Mouse (Mus musculus): ENCODE data around the gene Mapk1ip1l. TPM values are rescaled to one million over a fixed set of nuclear protein-coding genes. Genes with fewer than 3 reads are reported as not detected.

The Mapk1ip1l gene
- polyA plus RNA-seq, 1 experiment from 2014 or later: 82.1 TPM

- peaks cover 16% of the 10 kb centered on the region for H3K36me3 ChIP-seq
- H3K27me3 ChIP-seq (ENCODE audit: insufficient read depth, poor library complexity, severe bottlenecking): no peaks in the 10 kb centered on the region
- H3K9me3 ChIP-seq: no peaks in the 10 kb centered on the region
- H3K27ac ChIP-seq: no peak overlapping the region
- peaks cover 8% of the 10 kb centered on the region for H3K4me1 ChIP-seq
- DNase-seq (ENCODE audit: low spot score): no peak
- WGBS: 91% methylated on average over 2 of the region's 2 CpGs
- no peak overlapping the region for H3K4me3 ChIP-seq
These were observed 12.8 kb upstream of the Mapk1ip1l start for GRCm38 (mm10) chr14:47285271-47285670.

DNA sequence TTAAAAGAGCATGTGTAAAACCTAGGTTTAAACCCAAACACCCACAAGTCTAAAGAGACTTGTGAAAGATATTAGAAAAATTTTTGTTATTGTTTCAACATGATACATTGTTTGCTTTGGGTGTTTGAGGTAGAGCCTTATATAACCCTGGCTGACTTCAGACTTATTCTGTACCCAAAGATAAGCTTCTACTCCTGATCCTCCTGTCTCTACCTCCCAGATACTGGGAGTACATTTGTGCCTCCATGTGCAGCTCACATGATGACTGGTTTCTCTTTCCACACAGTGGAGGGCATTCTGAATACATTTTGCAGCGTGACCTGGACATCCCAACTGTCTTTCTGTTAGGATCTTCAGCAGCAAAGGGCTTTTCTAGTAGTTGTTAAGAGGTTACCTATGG is 11.9 kb upstream of the Mapk1ip1l start:
- Histone ChIP-seq H3K36me3 (peaks cover 20% of the 10 kb centered on the region), H3K9me3 (no peaks in the 10 kb centered on the region), H3K4me1 (peaks cover 8% of the 10 kb centered on the region), H3K27ac (no peak overlapping the region), H3K4me3 (no peak overlapping the region), H3K27me3 (ENCODE audit: insufficient read depth, poor library complexity, severe bottlenecking) (no peaks in the 10 kb centered on the region)
- WGBS: 81% methylated on average over 1 of the region's 1 CpGs
- DNase-seq (ENCODE audit: low spot score): no peak

GRCm38 (mm10) chr14:47287021-47287420 is 11.0 kb upstream of the Mapk1ip1l start:
- Histone ChIP-seq H3K4me1 (peaks cover 8% of the 10 kb centered on the region), H3K27ac (no peak overlapping the region), H3K9me3 (no peaks in the 10 kb centered on the region), H3K36me3 (peaks cover 18% of the 10 kb centered on the region), H3K27me3 (ENCODE audit: insufficient read depth, poor library complexity, severe bottlenecking) (no peaks in the 10 kb centered on the region), H3K4me3 (no peak overlapping the region)
- DNase-seq (ENCODE audit: low spot score): no peak
- WGBS: 78% methylated on average over 5 of the region's 5 CpGs

GRCm38 (mm10) chr14:47291772-47292171 is 6.3 kb upstream of the Mapk1ip1l start:
- H3K9me3 ChIP-seq: no peaks in the 10 kb centered on the region
- H3K4me1 ChIP-seq: no peaks in the 10 kb centered on the region; the same call in 1 of the 2 replicates
- no peak overlapping the region for H3K27ac ChIP-seq
- no peak overlapping the region for H3K4me3 ChIP-seq
- H3K27me3 ChIP-seq (ENCODE audit: insufficient read depth, poor library complexity, severe bottlenecking): no peaks in the 10 kb centered on the region
- H3K36me3 ChIP-seq: peaks cover 14% of the 10 kb centered on the region
- 89% methylated on average over 1 of the region's 1 CpGs for WGBS
- no peak for DNase-seq (ENCODE audit: low spot score)

DNA sequence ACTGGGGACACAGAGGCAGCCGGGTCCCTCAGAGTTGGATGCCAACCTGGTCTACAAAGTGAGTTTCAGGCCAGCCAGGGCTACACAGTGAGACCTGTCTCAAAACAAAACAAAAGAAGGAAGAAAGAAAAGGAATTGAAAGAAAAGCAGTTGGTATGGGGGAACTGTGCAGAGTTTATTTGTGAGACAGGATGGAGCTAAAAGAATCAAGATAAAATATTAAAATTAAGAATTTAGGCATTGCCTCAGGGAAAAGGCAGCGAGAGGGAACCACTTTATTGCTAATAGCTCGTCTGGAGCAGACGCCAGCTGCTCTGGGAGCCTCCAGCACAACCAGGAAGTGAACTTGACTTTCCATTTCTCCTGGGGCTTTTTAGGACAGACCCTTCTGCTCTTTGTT is 3.9 kb upstream of the Mapk1ip1l start:
- Histone ChIP-seq H3K27me3 (ENCODE audit: insufficient read depth, poor library complexity, severe bottlenecking) (no peaks in the 10 kb centered on the region), H3K27ac (no peak overlapping the region)

GRCm38 (mm10) chr14:47296232-47296631 is 1.8 kb upstream of the Mapk1ip1l start:
- H3K4me3 ChIP-seq: no peak overlapping the region
- no peaks in the 10 kb centered on the region for H3K27me3 ChIP-seq (ENCODE audit: insufficient read depth, poor library complexity, severe bottlenecking)
- H3K9me3 ChIP-seq: no peaks in the 10 kb centered on the region
- H3K36me3 ChIP-seq: peaks cover 2% of the 10 kb centered on the region
- H3K4me1 ChIP-seq: peaks cover 14% of the 10 kb centered on the region
- no peak for DNase-seq (ENCODE audit: low spot score)
- 51% methylated on average over 2 of the region's 2 CpGs for WGBS
- H3K27ac ChIP-seq: 0 out of 2 replicates have a peak overlapping the region, but pooled peaks have one; percentile 16

More for the DNA sequence above, 3.9 kb upstream of the Mapk1ip1l start:
- DNase-seq (ENCODE audit: low spot score): no peak
- H3K4me3 ChIP-seq: no peak overlapping the region
- no peaks in the 10 kb centered on the region for H3K9me3 ChIP-seq
- peaks cover 8% of the 10 kb centered on the region; the same call in 1 of the 2 replicates for H3K4me1 ChIP-seq
- 68% methylated on average over 4 of the region's 4 CpGs for WGBS
- peaks cover 14% of the 10 kb centered on the region for H3K36me3 ChIP-seq

GRCm38 (mm10) chr14:47298408-47298792 is 334 bp downstream of the Mapk1ip1l start:
- peak overlapping the region; percentile 100 for H3K27ac ChIP-seq
- no peak for DNase-seq (ENCODE audit: low spot score)
- H3K4me3 ChIP-seq: peak overlapping the region; percentile 100
- H3K4me1 ChIP-seq: peaks cover 14% of the 10 kb centered on the region
- no peaks in the 10 kb centered on the region for H3K9me3 ChIP-seq
- peaks cover 16% of the 10 kb centered on the region for H3K36me3 ChIP-seq
- H3K27me3 ChIP-seq (ENCODE audit: insufficient read depth, poor library complexity, severe bottlenecking): no peaks in the 10 kb centered on the region
- 1% methylated on average over 38 of the region's 38 CpGs for WGBS

DNA sequence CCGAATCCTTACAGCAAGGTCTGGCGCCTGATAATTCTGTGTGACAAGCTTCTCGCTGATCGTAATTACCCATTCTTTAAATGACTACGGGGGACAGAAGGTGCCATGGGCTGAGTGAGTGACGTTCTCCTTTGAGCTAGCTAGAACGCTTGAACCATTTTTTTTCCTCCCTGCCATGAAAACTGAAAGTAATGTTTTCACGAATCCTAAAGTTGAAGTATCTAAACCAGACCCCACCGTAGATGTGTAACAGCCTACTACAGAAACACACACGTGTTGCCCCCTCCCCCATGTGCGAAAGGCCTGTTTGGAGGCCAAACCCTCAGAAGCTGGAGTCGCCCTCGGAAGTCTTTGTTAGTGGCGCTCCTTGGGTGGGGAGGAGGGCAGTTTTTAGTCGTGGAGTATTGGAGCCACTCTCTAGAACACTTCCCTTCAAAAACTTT is 774 bp downstream of the Mapk1ip1l start:
- Histone ChIP-seq H3K4me1 (peaks cover 14% of the 10 kb centered on the region), H3K4me3 (peak overlapping the region; percentile 100), H3K27me3 (ENCODE audit: insufficient read depth, poor library complexity, severe bottlenecking) (no peaks in the 10 kb centered on the region), H3K27ac (peak overlapping the region; percentile 100), H3K36me3 (peaks cover 17% of the 10 kb centered on the region), H3K9me3 (no peaks in the 10 kb centered on the region)
- under 1% methylated on average over 15 of the region's 15 CpGs for WGBS
- DNase-seq (ENCODE audit: low spot score): no peak

GRCm38 (mm10) chr14:47302885-47303680 is 5.0 kb downstream of the Mapk1ip1l start:
- Histone ChIP-seq H3K27me3 (ENCODE audit: insufficient read depth, poor library complexity, severe bottlenecking) (no peaks in the 10 kb centered on the region), H3K27ac (no peak overlapping the region), H3K9me3 (no peaks in the 10 kb centered on the region), H3K4me1 (peaks cover 8% of the 10 kb centered on the region), H3K36me3 (peaks cover 32% of the 10 kb centered on the region), H3K4me3 (no peak overlapping the region)
- WGBS: 81% methylated on average over 14 of the region's 14 CpGs
- peak; percentile 56 for DNase-seq (ENCODE audit: low spot score)

DNA sequence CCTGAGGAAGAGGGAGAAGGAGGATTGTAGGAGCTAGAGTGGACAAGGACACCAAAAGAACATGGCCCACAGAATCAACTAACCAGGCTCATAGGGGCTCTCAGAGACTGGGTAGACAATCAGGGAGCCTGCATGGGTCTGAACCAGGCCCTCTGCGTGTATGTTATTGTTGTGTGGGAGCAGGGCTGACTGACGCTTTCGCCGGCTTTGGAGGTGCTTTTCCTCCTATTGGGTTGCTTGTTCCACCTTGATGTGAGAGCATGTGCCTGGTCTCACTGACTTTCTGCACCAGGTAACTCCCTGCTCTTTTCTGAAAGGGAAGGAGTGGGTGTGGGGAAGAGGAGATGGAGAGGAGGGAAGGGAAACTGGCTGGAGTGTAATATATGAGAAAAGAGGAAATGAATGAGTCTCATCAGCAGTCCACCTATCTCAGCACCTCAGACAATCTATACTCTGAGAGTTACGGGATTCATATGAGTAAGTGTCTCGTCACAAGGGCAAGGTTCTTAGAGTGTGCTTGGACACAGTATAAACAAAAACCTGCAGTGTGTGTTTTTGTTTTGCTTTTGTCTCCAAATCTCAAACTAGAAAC is 6.8 kb downstream of the Mapk1ip1l start:
- no peaks in the 10 kb centered on the region for H3K9me3 ChIP-seq
- H3K4me3 ChIP-seq: no peak overlapping the region
- WGBS: 88% methylated on average over 6 of the region's 6 CpGs
- no peaks in the 10 kb centered on the region for H3K27me3 ChIP-seq (ENCODE audit: insufficient read depth, poor library complexity, severe bottlenecking)
- DNase-seq (ENCODE audit: low spot score): peak; percentile 56
- H3K36me3 ChIP-seq: peaks cover 44% of the 10 kb centered on the region
- no peak overlapping the region for H3K27ac ChIP-seq
- peaks cover under 1% of the 10 kb centered on the region for H3K4me1 ChIP-seq

- Histone ChIP-seq H3K9me3 (no peaks in the 10 kb centered on the region), H3K27me3 (ENCODE audit: insufficient read depth, poor library complexity, severe bottlenecking) (no peaks in the 10 kb centered on the region), H3K4me1 (no peaks in the 10 kb centered on the region), H3K4me3 (no peak overlapping the region), H3K36me3 (peaks cover 55% of the 10 kb centered on the region), H3K27ac (no peak overlapping the region)
- 82% methylated on average over 4 of the region's 4 CpGs for WGBS
- DNase-seq (ENCODE audit: low spot score): no peak
These were observed 7.9 kb downstream of the Mapk1ip1l start for GRCm38 (mm10) chr14:47305933-47306332.

- 84% methylated on average over 3 of the region's 3 CpGs for WGBS
- Histone ChIP-seq H3K4me1 (no peaks in the 10 kb centered on the region), H3K36me3 (peaks cover 63% of the 10 kb centered on the region), H3K9me3 (no peaks in the 10 kb centered on the region), H3K4me3 (no peak overlapping the region), H3K27ac (no peak overlapping the region), H3K27me3 (ENCODE audit: insufficient read depth, poor library complexity, severe bottlenecking) (no peaks in the 10 kb centered on the region)
- peak; percentile 45 for DNase-seq (ENCODE audit: low spot score)
These were observed 9.6 kb downstream of the Mapk1ip1l start for GRCm38 (mm10) chr14:47307669-47308068.

DNA sequence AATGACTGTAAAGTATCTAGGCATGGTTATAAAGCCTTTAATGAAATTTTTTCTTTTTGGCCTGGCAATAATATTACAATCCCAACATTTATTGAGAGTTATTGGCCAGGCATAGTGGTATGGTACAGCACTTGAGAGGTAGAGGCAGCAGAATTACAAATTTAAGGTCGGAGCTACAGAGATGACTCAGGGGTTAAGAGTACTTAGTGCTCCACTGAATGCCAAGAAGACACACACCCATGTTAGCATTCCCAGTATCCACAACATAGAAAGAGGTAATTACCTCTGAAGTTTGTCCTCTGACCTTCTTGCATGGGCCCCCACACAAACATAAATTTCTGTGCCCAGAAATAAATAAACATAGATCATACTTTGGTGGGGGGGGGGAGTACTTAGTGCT is 11.0 kb downstream of the Mapk1ip1l start:
- Histone ChIP-seq H3K27ac (no peak overlapping the region), H3K9me3 (no peaks in the 10 kb centered on the region), H3K4me3 (no peak overlapping the region), H3K4me1 (no peaks in the 10 kb centered on the region), H3K36me3 (peaks cover 69% of the 10 kb centered on the region), H3K27me3 (ENCODE audit: insufficient read depth, poor library complexity, severe bottlenecking) (no peaks in the 10 kb centered on the region)
- no peak for DNase-seq (ENCODE audit: low spot score)
- WGBS: 88% methylated on average over 1 of the region's 1 CpGs

All from heart, embryonic 10.5 days (tissue).